Mouse (Mus musculus): ENCODE measurements around the gene Snx7. TPM values are rescaled to one million over a fixed set of nuclear protein-coding genes. Genes with fewer than 3 reads are reported as not detected.
A peak's percentile ranks its signal among the peaks of the same experiment; 100 is the strongest.

Gene Snx7
- total RNA-seq (2014; rRNA removed) (21.2 and 23.9 TPM in 2 replicates), polyA plus RNA-seq (2012; rRNA removed) (6.9 and 13.8 TPM in 2 replicates)

DNA sequence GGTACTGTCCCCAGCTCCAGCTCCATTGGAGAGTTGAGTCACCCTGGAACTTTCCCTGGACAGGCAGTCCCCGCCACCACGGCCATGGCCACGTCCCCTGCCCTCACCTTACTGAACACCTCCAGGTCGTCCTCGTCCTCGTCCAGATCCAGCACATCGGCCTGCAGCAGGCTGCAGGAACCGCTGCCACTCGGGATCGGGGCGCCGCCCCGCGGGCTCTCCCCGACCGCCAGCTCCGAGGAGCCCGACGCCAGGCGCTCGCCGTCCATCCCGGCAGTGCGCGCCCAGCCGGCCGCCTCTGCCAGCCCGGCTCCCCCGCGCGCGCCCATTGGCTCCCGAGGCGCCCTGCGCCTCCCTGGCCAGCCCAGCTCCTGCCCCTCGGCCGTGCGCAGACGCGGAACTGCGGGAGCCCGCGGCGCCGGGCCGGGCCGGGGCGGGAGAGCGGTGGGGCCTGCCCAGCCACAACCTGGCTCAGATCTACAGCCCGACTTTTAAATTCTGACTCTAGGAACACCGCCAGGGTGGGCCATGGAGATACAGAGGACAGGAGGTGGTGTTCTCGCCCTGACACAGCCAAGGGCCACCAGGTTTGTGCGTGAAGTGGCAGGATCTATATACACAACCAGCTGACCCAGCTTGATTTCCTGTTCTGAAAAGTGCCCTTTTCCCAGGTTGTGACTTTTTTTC, at the start of gene Snx7:
Snx7 (minus strand) TSS at position 300 of the 687 bp plus-strand sequence.
- H3K27ac ChIP-seq (replicated peaks; ENCODE audit: insufficient read depth, low read depth, low read length), result peak within 1 kb of the TSS; percentile 78

DNA sequence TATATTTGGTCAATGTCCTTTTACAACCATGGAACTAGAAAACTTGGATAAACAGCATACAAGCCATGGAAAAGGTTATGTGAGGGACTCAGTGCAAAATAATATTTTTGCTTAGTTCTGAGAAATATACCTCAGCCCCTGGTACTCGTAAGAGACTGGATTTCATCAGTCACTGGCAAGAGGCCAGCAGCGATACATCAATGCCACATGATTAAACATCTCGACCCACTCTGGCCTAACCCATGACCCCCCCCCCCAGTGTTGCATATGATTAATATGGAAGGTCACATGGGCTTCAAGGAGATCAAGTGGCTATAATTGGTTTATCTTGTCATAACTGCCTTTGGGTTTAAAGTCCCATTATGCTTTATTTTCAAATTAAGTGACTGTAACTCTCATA, 46.7 kb upstream of the Snx7 start:
- no peaks in the 10 kb centered on the region for H3K4me1 ChIP-seq (ENCODE audit: control insufficient read depth, insufficient read depth, low read length)
- H3K9ac ChIP-seq (ENCODE audit: low read depth, low read length), result no peak overlapping the region
- no peaks in the 10 kb centered on the region for H3K27me3 ChIP-seq (ENCODE audit: control insufficient read depth, insufficient read depth, low read length)
- no peaks in the 10 kb centered on the region for H3K36me3 ChIP-seq (ENCODE audit: control insufficient read depth, insufficient read depth, low read length)
- H3K4me3 ChIP-seq (ENCODE audit: insufficient read depth, low read depth, low read length), result no peak overlapping the region
- DNase-seq (ENCODE audit: extremely low read depth, low read depth, low spot score), result no peak
- WGBS, result 50% methylated on average over 3 of the region's 3 CpGs
- H3K79me2 ChIP-seq (ENCODE audit: control insufficient read depth, insufficient read depth, low read length), result no peaks in the 10 kb centered on the region
- no peak for TF ChIP-seq CTCF (IDR thresholded peaks at IDR 0.05; ENCODE audit: low read depth, low read length)
- no peak for TF ChIP-seq POLR2A (IDR thresholded peaks at IDR 0.05; ENCODE audit: extremely low read depth, insufficient read depth, low read length)
- H3K27ac ChIP-seq (replicated peaks; ENCODE audit: insufficient read depth, low read depth, low read length), result no peak overlapping the region

More for the DNA sequence above, at the start of gene Snx7:
- WGBS, result 1% methylated on average over 53 of the region's 53 CpGs
- H3K79me2 ChIP-seq (ENCODE audit: control insufficient read depth, insufficient read depth, low read length), result no peaks in the 10 kb centered on the region; the same call in 1 of the 2 replicates
- no peaks in the 10 kb centered on the region for H3K36me3 ChIP-seq (ENCODE audit: control insufficient read depth, insufficient read depth, low read length)
- peak; percentile 72 for DNase-seq (ENCODE audit: extremely low read depth, low read depth, low spot score)
- H3K4me1 ChIP-seq (ENCODE audit: control insufficient read depth, insufficient read depth, low read length), result peaks cover 9% of the 10 kb centered on the region
- H3K27me3 ChIP-seq (ENCODE audit: control insufficient read depth, insufficient read depth, low read length), result no peaks in the 10 kb centered on the region
- TF ChIP-seq POLR2A (IDR thresholded peaks at IDR 0.05; ENCODE audit: extremely low read depth, insufficient read depth, low read length) (peak; percentile 73), CTCF (IDR thresholded peaks at IDR 0.05; ENCODE audit: low read depth, low read length) (peak; percentile 32)
- peak within 1 kb of the TSS; percentile 85 for H3K9ac ChIP-seq (ENCODE audit: low read depth, low read length)
- peak within 1 kb of the TSS; percentile 73 for H3K4me3 ChIP-seq (ENCODE audit: insufficient read depth, low read depth, low read length)

DNA sequence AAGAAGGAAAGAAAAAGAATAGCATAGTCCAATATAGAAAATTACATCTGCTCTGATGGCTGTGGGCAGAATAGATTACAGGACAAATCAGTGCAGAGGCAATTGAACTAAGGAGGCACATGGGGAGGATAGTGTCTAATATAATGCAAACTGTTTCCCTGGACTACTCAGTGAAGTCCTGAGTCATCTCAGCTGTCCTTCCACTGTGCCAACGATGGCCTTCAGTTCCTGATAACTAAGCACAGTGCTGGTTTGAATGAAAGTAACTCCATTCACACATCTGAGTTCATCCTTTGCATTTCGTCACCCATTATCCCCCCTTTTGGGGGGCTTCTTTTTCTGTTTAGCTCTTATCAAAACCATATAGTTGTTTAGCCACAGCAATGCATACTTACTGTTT, 25.0 kb upstream of the Snx7 start:
- Histone ChIP-seq H3K4me1 (ENCODE audit: control insufficient read depth, insufficient read depth, low read length) (no peaks in the 10 kb centered on the region), H3K27me3 (ENCODE audit: control insufficient read depth, insufficient read depth, low read length) (no peaks in the 10 kb centered on the region), H3K36me3 (ENCODE audit: control insufficient read depth, insufficient read depth, low read length) (no peaks in the 10 kb centered on the region), H3K27ac (replicated peaks; ENCODE audit: insufficient read depth, low read depth, low read length) (no peak overlapping the region), H3K79me2 (ENCODE audit: control insufficient read depth, insufficient read depth, low read length) (no peaks in the 10 kb centered on the region), H3K9ac (ENCODE audit: low read depth, low read length) (no peak overlapping the region), H3K4me3 (ENCODE audit: insufficient read depth, low read depth, low read length) (no peak overlapping the region)
- 67% methylated on average over 2 of the region's 2 CpGs for WGBS
- TF ChIP-seq POLR2A (IDR thresholded peaks at IDR 0.05; ENCODE audit: extremely low read depth, insufficient read depth, low read length), result no peak
- TF ChIP-seq CTCF (IDR thresholded peaks at IDR 0.05; ENCODE audit: low read depth, low read length), result no peak
- no peak for DNase-seq (ENCODE audit: extremely low read depth, low read depth, low spot score)

GRCm38 (mm10) chr3:117875450-117875849, 6.7 kb upstream of the Snx7 start:
- no peak for DNase-seq (ENCODE audit: extremely low read depth, low read depth, low spot score)
- TF ChIP-seq CTCF (IDR thresholded peaks at IDR 0.05; ENCODE audit: low read depth, low read length) (no peak), POLR2A (IDR thresholded peaks at IDR 0.05; ENCODE audit: extremely low read depth, insufficient read depth, low read length) (no peak)
- no peaks in the 10 kb centered on the region for H3K27me3 ChIP-seq (ENCODE audit: control insufficient read depth, insufficient read depth, low read length)
- H3K36me3 ChIP-seq (ENCODE audit: control insufficient read depth, insufficient read depth, low read length), result no peaks in the 10 kb centered on the region
- 81% methylated on average over 3 of the region's 3 CpGs for WGBS
- H3K27ac ChIP-seq (replicated peaks; ENCODE audit: insufficient read depth, low read depth, low read length), result no peak overlapping the region
- no peak overlapping the region for H3K4me3 ChIP-seq (ENCODE audit: insufficient read depth, low read depth, low read length)
- H3K9ac ChIP-seq (ENCODE audit: low read depth, low read length), result no peak overlapping the region
- no peaks in the 10 kb centered on the region for H3K4me1 ChIP-seq (ENCODE audit: control insufficient read depth, insufficient read depth, low read length)
- H3K79me2 ChIP-seq (ENCODE audit: control insufficient read depth, insufficient read depth, low read length), result no peaks in the 10 kb centered on the region

GRCm38 (mm10) chr3:117873209-117873863, 4.6 kb upstream of the Snx7 start:
- H3K27ac ChIP-seq (replicated peaks; ENCODE audit: insufficient read depth, low read depth, low read length), result no peak overlapping the region
- no peak overlapping the region for H3K9ac ChIP-seq (ENCODE audit: low read depth, low read length)
- no peak overlapping the region for H3K4me3 ChIP-seq (ENCODE audit: insufficient read depth, low read depth, low read length)
- H3K4me1 ChIP-seq (ENCODE audit: control insufficient read depth, insufficient read depth, low read length), result no peaks in the 10 kb centered on the region
- no peaks in the 10 kb centered on the region for H3K27me3 ChIP-seq (ENCODE audit: control insufficient read depth, insufficient read depth, low read length)
- WGBS, result 76% methylated on average over 5 of the region's 5 CpGs
- DNase-seq (ENCODE audit: extremely low read depth, low read depth, low spot score), result no peak
- no peaks in the 10 kb centered on the region for H3K79me2 ChIP-seq (ENCODE audit: control insufficient read depth, insufficient read depth, low read length)
- no peaks in the 10 kb centered on the region for H3K36me3 ChIP-seq (ENCODE audit: control insufficient read depth, insufficient read depth, low read length)
- TF ChIP-seq POLR2A (IDR thresholded peaks at IDR 0.05; ENCODE audit: extremely low read depth, insufficient read depth, low read length) (no peak), CTCF (IDR thresholded peaks at IDR 0.05; ENCODE audit: low read depth, low read length) (no peak)

- DNase-seq (ENCODE audit: extremely low read depth, low read depth, low spot score), result no peak
- peak overlapping the region; percentile 78; the same call in 1 of the 2 replicates for H3K27ac ChIP-seq (replicated peaks; ENCODE audit: insufficient read depth, low read depth, low read length)
Observed at GRCm38 (mm10) chr3:117869324-117869715, 584 bp upstream of the Snx7 start.

More at GRCm38 (mm10) chr3:117869324-117869715, 584 bp upstream of the Snx7 start:
- peak overlapping the region; percentile 73 for H3K4me3 ChIP-seq (ENCODE audit: insufficient read depth, low read depth, low read length)
- peak overlapping the region; percentile 85 for H3K9ac ChIP-seq (ENCODE audit: low read depth, low read length)
- WGBS, result 1% methylated on average over 2 of the region's 2 CpGs
- peaks cover 9% of the 10 kb centered on the region for H3K4me1 ChIP-seq (ENCODE audit: control insufficient read depth, insufficient read depth, low read length)
- no peaks in the 10 kb centered on the region for H3K27me3 ChIP-seq (ENCODE audit: control insufficient read depth, insufficient read depth, low read length)
- TF ChIP-seq CTCF (IDR thresholded peaks at IDR 0.05; ENCODE audit: low read depth, low read length) (no peak), POLR2A (IDR thresholded peaks at IDR 0.05; ENCODE audit: extremely low read depth, insufficient read depth, low read length) (no peak)
- H3K79me2 ChIP-seq (ENCODE audit: control insufficient read depth, insufficient read depth, low read length), result no peaks in the 10 kb centered on the region; the same call in 1 of the 2 replicates
- H3K36me3 ChIP-seq (ENCODE audit: control insufficient read depth, insufficient read depth, low read length), result no peaks in the 10 kb centered on the region

Measured in liver, adult 2 months (tissue).